Mouse (Mus musculus) MEL (cell line): ENCODE data around the gene Stx17. TPM values are rescaled to one million over a fixed set of nuclear protein-coding genes. Genes with fewer than 3 reads are reported as not detected.

Experiments used
- DNase-seq: peaks from one replicate; pipeline ENCODE4 v3.0.0; 2011; ENCODE audit warnings: low read depth, low spot score
- H3K27ac ChIP-seq: 2 replicates; pipeline ENCODE4 v1.5.1; 2012; ENCODE audit warnings: low read depth, mild to moderate bottlenecking, control low read depth, low read length, moderate library complexity; ENCODE audit not compliant: control insufficient read depth
- H3K27me3 ChIP-seq, 2 experiments: fragments of 150-350 bp in 1 of 2; sonication (generic) in 1 of 2; 2 replicates each; pipeline ENCODE4 v1.6.1; 2012; ENCODE audit warnings: low read length in 2 of 2, mild to moderate bottlenecking in 2 of 2, improper control_type of control experiment in 1 of 2, moderate library complexity in 1 of 2; ENCODE audit not compliant: insufficient read depth in 2 of 2, control insufficient read depth in 1 of 2
- H3K36me3 ChIP-seq, 2 experiments: 2 replicates each; pipeline ENCODE4 v1.6.1; 2012 to 2014; ENCODE audit warnings: low read length in 2 of 2, improper control_type of control experiment in 1 of 2, inconsistent platforms in 1 of 2, mild to moderate bottlenecking in 1 of 2; ENCODE audit not compliant: insufficient read depth in 2 of 2, control insufficient read depth in 1 of 2
- H3K4me1 ChIP-seq, 2 experiments: fragments of 150-350 bp in 1 of 2; sonication (generic) in 1 of 2; 2 replicates each; pipeline ENCODE4 v1.6.1; 2012; ENCODE audit warnings: low read length in 2 of 2, improper control_type of control experiment in 1 of 2, mild to moderate bottlenecking in 1 of 2; ENCODE audit not compliant: insufficient read depth in 2 of 2, control insufficient read depth in 1 of 2
- H3K4me3 ChIP-seq, 2 experiments: fragments of 150-350 bp in 1 of 2; sonication (generic) in 1 of 2; 2 replicates each; pipeline ENCODE4 v1.5.1; 2012; ENCODE audit warnings: low read depth in 2 of 2, low read length in 2 of 2, mild to moderate bottlenecking in 2 of 2, moderate library complexity in 2 of 2, control low read depth in 1 of 2, improper control_type of control experiment in 1 of 2; ENCODE audit not compliant: control insufficient read depth in 1 of 2, insufficient read depth in 1 of 2
- H3K79me2 ChIP-seq: 2 replicates; pipeline ENCODE4 v1.6.1; 2012; ENCODE audit warnings: mild to moderate bottlenecking, low read length, moderate library complexity; ENCODE audit not compliant: control insufficient read depth, poor library complexity, insufficient read depth
- H3K9ac ChIP-seq: 2 replicates; pipeline ENCODE4 v1.6.1; 2012; ENCODE audit warnings: low read depth, mild to moderate bottlenecking, control low read depth, low read length, moderate library complexity; ENCODE audit not compliant: control insufficient read depth, poor library complexity, severe bottlenecking
- H3K9me3 ChIP-seq: fragments of 150-350 bp; sonication (generic); replicated peaks from 2 replicates; pipeline ENCODE4 v1.6.1; 2012; ENCODE audit warnings: mild to moderate bottlenecking, low read length, improper control_type of control experiment, moderate library complexity; ENCODE audit not compliant: insufficient read depth
- CHD2 ChIP-seq: IDR thresholded peaks from 2 replicates; pipeline ENCODE4 v1.6.1; 2011; ENCODE audit warnings: low read length, improper control_type of control experiment
- MAFK ChIP-seq: IDR thresholded peaks from 2 replicates; pipeline ENCODE4 v1.6.1; 2011; ENCODE audit warnings: low read depth, mild to moderate bottlenecking, low read length, improper control_type of control experiment, borderline replicate concordance
- MAX ChIP-seq: IDR thresholded peaks from 2 replicates; pipeline ENCODE4 v1.6.1; 2011; ENCODE audit warnings: low read length, improper control_type of control experiment
- MYC ChIP-seq: IDR thresholded peaks from 2 replicates; pipeline ENCODE4 v1.6.1; 2011; ENCODE audit warnings: low read depth, mild to moderate bottlenecking, low read length, improper control_type of control experiment, moderate library complexity
- polyA plus RNA-seq, 2 experiments: library from polyadenylated mRNA; stranded (reverse) in 1 of 2; unstranded in 1 of 2; fragments of >175 nt in 1 of 2; fragments of >200 nt in 1 of 2; gene quantifications; 2 replicates each; pipeline versions ENCODE4 v1.2.1 to v1.2.4; 2012; ENCODE audit warnings: low replicate concordance in 2 of 2, low read depth in 1 of 2; ENCODE audit not compliant: insufficient read length in 2 of 2, insufficient read depth in 1 of 2, missing spikeins in 1 of 2
- total RNA-seq: library from RNA; depleted of rRNA; stranded (reverse); fragments of 300-350 nt; gene quantifications from 2 replicates; pipeline ENCODE4 v1.2.3, GENCODE M21; 2012; rRNA removed

Gene Stx17
- total and polyA plus RNA-seq, 3 experiments = 10.4 to 55.1 (median 10.5) TPM

DNA sequence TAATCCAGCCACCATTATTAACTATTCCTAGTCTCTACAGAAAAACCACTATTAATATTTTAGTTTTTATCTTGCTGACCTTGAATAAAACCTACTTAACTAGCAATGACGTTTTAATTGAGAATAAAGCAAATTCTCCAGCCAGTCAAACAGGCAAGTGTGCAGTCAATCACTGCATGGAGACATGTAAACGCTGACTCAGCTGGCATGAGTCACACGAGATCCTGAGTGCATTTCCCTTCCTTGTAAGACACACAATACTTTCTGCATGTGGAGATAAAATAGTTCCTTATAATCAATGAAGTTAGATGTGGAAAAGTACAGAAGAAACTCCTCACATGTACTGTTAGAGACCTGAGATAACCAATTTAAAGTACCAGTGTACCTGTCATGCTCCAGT is 100.9 kb downstream of the Stx17 start:
- H3K27ac ChIP-seq = no peak overlapping the region

DNA sequence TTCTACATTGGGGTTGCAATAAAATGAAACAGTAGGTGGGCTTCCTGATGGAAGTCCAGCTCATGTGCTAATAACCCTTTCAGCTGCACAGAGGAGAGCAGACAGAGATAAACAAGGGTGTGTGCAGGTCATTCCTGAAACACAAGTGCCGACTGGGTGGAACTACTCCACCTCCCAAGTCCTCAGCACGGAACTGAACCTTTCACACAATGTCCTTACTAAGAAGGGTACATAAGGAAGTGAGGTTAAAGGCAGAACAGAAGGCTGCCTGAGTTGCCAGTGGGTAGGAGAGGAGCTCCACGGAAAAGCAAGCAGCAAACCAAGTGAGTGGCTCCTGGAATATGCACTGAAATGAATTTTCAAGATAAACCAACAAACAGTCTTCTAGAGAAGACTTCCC is 102.1 kb downstream of the Stx17 start:
- H3K9ac ChIP-seq = no peak overlapping the region
- H3K36me3 ChIP-seq = peaks cover 0 to 2% of the 10 kb centered on the region in 2 experiments; a peak in 2 of 4 replicates
- no peaks in the 10 kb centered on the region for H3K79me2 ChIP-seq
- TF ChIP-seq MAX (no peak), CHD2 (no peak)
- H3K9me3 ChIP-seq = no peaks in the 10 kb centered on the region
- H3K4me3 ChIP-seq = no peak overlapping the region
- DNase-seq = no peak
- H3K27ac ChIP-seq = no peak overlapping the region
- no peaks in the 10 kb centered on the region for H3K4me1 ChIP-seq
- no peaks in the 10 kb centered on the region for H3K27me3 ChIP-seq

More for the DNA sequence above, 100.9 kb downstream of the Stx17 start:
- H3K79me2 ChIP-seq = no peaks in the 10 kb centered on the region
- TF ChIP-seq MYC (no peak), MAFK (0 out of 2 replicates have a peak, but pooled peaks have one; percentile 47)
- TF ChIP-seq, all 39 proteins: peak for 1
- no peaks in the 10 kb centered on the region for H3K27me3 ChIP-seq
- H3K4me1 ChIP-seq = no peaks in the 10 kb centered on the region
- H3K4me3 ChIP-seq = no peak overlapping the region
- peak; percentile 12 for DNase-seq
- no peaks in the 10 kb centered on the region for H3K9me3 ChIP-seq
- H3K9ac ChIP-seq = no peak overlapping the region
- H3K36me3 ChIP-seq = peaks cover 0 to 2% of the 10 kb centered on the region in 2 experiments; a peak in 2 of 4 replicates

Other genes with a start within 250 kb of the Stx17 start
- gene Nr4a3, start 79.8 kb upstream of the Stx17 start, total RNA-seq = 0.03 TPM in 1 of 2 replicates, not detected in the other
- under 1 TPM in 1 of 2 experiments, not detected in 1; 0.17 TPM for gene Nr4a3, start 79.8 kb upstream of the Stx17 start, polyA plus RNA-seq
- gene Erp44, start 154.6 kb downstream of the Stx17 start, total RNA-seq = 27.6 and 31.1 TPM in 2 replicates
- 10 to 100 TPM in 1 of 2 experiments, not detected in 1; 31.6 TPM for gene Erp44, start 154.6 kb downstream of the Stx17 start, polyA plus RNA-seq
- 1.9 and 2.7 TPM in 2 replicates for gene Invs, start 154.8 kb downstream of the Stx17 start, total RNA-seq
- gene Invs, start 154.8 kb downstream of the Stx17 start, polyA plus RNA-seq = 1 to 10 TPM in 1 of 2 experiments, not detected in 1; 2.5 TPM